Mouse (Mus musculus): ENCODE measurements around the gene Tjp3. TPM values are rescaled to one million over a fixed set of nuclear protein-coding genes. Genes with fewer than 3 reads are reported as not detected.

Tjp3 gene
- polyA plus RNA-seq, 1 experiment, result 5.5 TPM

GRCm38 (mm10) chr10:81306837-81307682 lies 15.7 kb upstream of the Tjp3 start:
- no peak overlapping the region for H3K4me3 ChIP-seq (replicated peaks)
- H3K27me3 ChIP-seq (replicated peaks), result no peaks in the 10 kb centered on the region
- peaks cover 76% of the 10 kb centered on the region for H3K36me3 ChIP-seq (replicated peaks; ENCODE audit: low read length)
- TF ChIP-seq GATA1 (IDR thresholded peaks at IDR 0.05; ENCODE audit: borderline replicate concordance, low read length), result no peak
- no peak for TF ChIP-seq FLI1 (IDR thresholded peaks at IDR 0.05; ENCODE audit: low read length)
- no peaks in the 10 kb centered on the region for H3K9me3 ChIP-seq
- peaks cover 70% of the 10 kb centered on the region for H3K4me1 ChIP-seq

DNA sequence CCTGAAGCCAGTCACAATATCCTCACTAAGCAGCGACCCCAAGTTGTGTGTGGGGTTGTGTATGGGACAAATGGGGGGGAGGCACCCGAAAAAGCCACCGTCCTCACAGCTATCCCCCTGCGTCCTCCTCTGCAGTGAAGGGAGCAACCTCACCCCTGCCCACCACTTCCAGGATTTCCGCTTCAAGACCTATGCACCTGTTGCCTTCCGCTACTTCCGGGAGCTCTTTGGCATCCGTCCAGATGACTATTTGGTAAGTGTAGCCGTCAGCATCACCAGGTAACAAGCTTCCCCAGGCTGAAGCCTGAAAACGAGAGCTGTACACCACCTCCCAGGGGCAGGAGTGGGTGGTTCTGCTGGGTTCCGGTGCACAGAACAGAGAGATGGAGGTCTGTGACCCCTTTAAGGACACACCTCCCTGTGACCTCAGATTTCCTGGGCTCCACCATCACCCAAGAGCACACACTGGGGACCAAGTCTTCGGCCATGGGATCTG lies 14.8 kb upstream of the Tjp3 start:
- Histone ChIP-seq H3K4me3 (replicated peaks) (no peak overlapping the region), H3K9me3 (no peaks in the 10 kb centered on the region), H3K4me1 (peaks cover 76% of the 10 kb centered on the region), H3K36me3 (replicated peaks; ENCODE audit: low read length) (peaks cover 76% of the 10 kb centered on the region), H3K27me3 (replicated peaks) (no peaks in the 10 kb centered on the region)
- TF ChIP-seq FLI1 (IDR thresholded peaks at IDR 0.05; ENCODE audit: low read length), result no peak
- no peak for TF ChIP-seq GATA1 (IDR thresholded peaks at IDR 0.05; ENCODE audit: borderline replicate concordance, low read length)

DNA sequence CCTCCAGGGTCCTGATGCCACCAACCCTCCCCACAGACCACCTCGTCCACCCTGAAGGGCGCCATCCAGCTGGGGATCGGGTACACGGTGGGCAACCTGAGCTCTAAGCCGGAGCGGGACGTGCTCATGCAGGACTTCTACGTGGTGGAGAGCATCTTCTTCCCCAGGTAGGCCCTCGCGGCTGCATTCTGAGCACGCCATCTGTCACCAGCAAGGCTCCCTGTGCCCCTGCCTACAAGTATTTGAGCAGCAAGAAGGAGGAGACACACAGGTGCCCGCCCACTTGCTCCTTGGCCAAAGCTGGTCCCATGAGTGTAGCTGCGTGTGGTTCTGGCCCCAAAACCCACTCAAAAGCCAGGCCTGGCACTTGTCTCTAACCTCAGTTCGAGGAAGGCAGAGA lies 14.3 kb upstream of the Tjp3 start:
- TF ChIP-seq GATA1 (IDR thresholded peaks at IDR 0.05; ENCODE audit: borderline replicate concordance, low read length) (no peak), FLI1 (IDR thresholded peaks at IDR 0.05; ENCODE audit: low read length) (no peak)
- no peak overlapping the region for H3K4me3 ChIP-seq (replicated peaks)
- H3K9me3 ChIP-seq, result no peaks in the 10 kb centered on the region
- peaks cover 76% of the 10 kb centered on the region for H3K36me3 ChIP-seq (replicated peaks; ENCODE audit: low read length)
- H3K27me3 ChIP-seq (replicated peaks), result no peaks in the 10 kb centered on the region
- H3K4me1 ChIP-seq, result peaks cover 81% of the 10 kb centered on the region

GRCm38 (mm10) chr10:81304597-81305238 lies 13.3 kb upstream of the Tjp3 start:
- no peak for TF ChIP-seq FLI1 (IDR thresholded peaks at IDR 0.05; ENCODE audit: low read length)
- no peak for TF ChIP-seq GATA1 (IDR thresholded peaks at IDR 0.05; ENCODE audit: borderline replicate concordance, low read length)
- Histone ChIP-seq H3K27me3 (replicated peaks) (no peaks in the 10 kb centered on the region), H3K4me1 (peaks cover 87% of the 10 kb centered on the region), H3K9me3 (no peaks in the 10 kb centered on the region), H3K36me3 (replicated peaks; ENCODE audit: low read length) (peaks cover 76% of the 10 kb centered on the region), H3K4me3 (replicated peaks) (peak overlapping the region; percentile 67)

DNA sequence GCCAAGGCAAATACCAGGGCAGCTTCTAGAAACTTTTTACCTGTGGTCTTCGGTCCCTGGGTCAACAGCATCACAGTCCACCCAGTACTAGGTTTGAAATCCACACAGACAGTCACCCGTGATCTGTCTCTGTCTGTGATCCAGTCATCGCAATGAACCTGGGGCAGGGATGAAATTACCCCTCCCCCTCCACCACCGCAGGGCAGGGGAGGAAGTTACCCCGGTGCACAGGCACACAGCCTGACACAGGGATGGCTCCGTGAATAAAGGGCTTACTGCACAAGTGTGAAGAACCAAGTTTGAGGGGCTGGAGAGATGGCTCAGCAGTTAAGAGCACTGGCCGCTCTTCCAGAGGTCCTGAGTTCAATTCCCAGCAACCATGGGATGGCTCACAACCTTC lies 12.4 kb upstream of the Tjp3 start:
- peaks cover 87% of the 10 kb centered on the region for H3K4me1 ChIP-seq
- no peaks in the 10 kb centered on the region for H3K9me3 ChIP-seq
- peak overlapping the region; percentile 93 for H3K4me3 ChIP-seq (replicated peaks)
- peaks cover 75% of the 10 kb centered on the region for H3K36me3 ChIP-seq (replicated peaks; ENCODE audit: low read length)
- no peak for TF ChIP-seq FLI1 (IDR thresholded peaks at IDR 0.05; ENCODE audit: low read length)
- no peaks in the 10 kb centered on the region for H3K27me3 ChIP-seq (replicated peaks)

DNA sequence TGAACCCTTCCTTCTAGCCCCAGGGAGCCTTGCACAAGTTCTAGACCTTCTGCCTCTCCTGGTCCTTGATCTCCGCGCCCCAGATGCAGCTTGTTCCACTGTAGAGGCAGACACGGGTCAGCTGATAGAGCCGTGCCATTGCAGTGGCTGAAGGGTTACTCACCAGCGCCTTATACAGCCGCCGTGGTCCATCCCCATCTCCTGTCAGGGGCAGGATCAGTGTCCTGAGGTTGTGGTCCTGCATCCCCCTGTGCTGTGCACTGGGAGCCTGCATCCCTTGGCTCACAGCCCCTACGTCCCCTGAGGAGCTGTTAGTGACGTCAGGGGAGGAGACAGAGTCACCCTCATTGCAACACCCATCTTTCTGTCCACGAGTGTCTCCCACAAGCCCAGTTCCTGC lies 11.9 kb upstream of the Tjp3 start:
- H3K4me1 ChIP-seq, result peaks cover 91% of the 10 kb centered on the region

DNA sequence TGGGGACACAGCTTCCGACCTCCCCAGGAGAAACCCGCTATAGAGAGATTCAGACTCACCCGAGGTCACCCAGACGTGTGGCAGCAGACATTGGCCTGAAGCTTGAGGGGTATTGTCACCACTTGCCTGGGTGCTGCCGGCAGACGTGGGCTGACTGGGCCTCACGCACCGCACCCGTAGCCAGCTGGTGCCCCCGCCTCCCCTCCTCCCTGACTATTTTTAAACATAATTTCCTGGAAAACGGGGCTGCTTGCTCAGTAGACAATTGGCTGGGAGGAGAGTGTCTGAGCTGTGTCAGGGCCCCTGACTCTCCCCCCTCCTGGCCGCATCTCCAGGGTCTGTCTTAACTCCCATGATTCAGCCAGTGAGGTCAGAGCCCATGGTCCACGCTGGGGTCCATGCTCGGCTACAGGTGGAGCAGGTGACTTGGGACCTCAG lies 11.4 kb upstream of the Tjp3 start:
- H3K36me3 ChIP-seq (replicated peaks; ENCODE audit: low read length), result peaks cover 71% of the 10 kb centered on the region
- H3K27me3 ChIP-seq (replicated peaks), result no peaks in the 10 kb centered on the region
- H3K9me3 ChIP-seq, result no peaks in the 10 kb centered on the region
- TF ChIP-seq GATA1 (IDR thresholded peaks at IDR 0.05; ENCODE audit: borderline replicate concordance, low read length) (no peak), FLI1 (IDR thresholded peaks at IDR 0.05; ENCODE audit: low read length) (no peak)
- peaks cover 95% of the 10 kb centered on the region for H3K4me1 ChIP-seq
- peak overlapping the region; percentile 93 for H3K4me3 ChIP-seq (replicated peaks)

More for the DNA sequence above, 11.9 kb upstream of the Tjp3 start:
- Histone ChIP-seq H3K36me3 (replicated peaks; ENCODE audit: low read length) (peaks cover 75% of the 10 kb centered on the region), H3K27me3 (replicated peaks) (no peaks in the 10 kb centered on the region), H3K9me3 (no peaks in the 10 kb centered on the region), H3K4me3 (replicated peaks) (peak overlapping the region; percentile 93)
- TF ChIP-seq FLI1 (IDR thresholded peaks at IDR 0.05; ENCODE audit: low read length) (no peak), GATA1 (IDR thresholded peaks at IDR 0.05; ENCODE audit: borderline replicate concordance, low read length) (no peak)

- Histone ChIP-seq H3K9me3 (no peaks in the 10 kb centered on the region), H3K36me3 (replicated peaks; ENCODE audit: low read length) (peaks cover 66% of the 10 kb centered on the region), H3K27me3 (replicated peaks) (no peaks in the 10 kb centered on the region), H3K4me1 (peaks cover 96% of the 10 kb centered on the region), H3K4me3 (replicated peaks) (peak overlapping the region; percentile 93)
- no peak for TF ChIP-seq GATA1 (IDR thresholded peaks at IDR 0.05; ENCODE audit: borderline replicate concordance, low read length)
- TF ChIP-seq FLI1 (IDR thresholded peaks at IDR 0.05; ENCODE audit: low read length), result no peak
These were observed 10.9 kb upstream of the Tjp3 start for GRCm38 (mm10) chr10:81302288-81302687.

DNA sequence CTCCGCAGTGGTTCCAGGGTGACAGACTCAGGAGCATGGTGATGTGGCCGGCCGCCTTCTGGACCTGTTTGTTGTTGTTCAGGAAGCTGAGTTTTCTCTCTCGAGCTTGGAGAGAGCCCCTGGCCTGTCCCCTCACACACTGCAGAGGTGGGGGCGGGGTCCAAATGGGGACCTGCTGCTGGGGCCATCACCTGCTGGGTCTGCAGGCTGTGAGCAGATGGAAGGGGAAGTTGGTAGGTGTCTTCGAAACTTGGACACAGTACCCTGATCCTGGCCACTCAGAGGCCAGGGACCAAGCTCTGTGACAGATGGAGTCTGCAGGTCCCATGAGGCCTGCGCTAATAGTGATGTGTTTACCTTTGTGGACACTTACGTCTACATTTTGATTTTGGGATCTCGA lies 9.9 kb upstream of the Tjp3 start:
- Histone ChIP-seq H3K9me3 (no peaks in the 10 kb centered on the region), H3K4me3 (replicated peaks) (no peak overlapping the region), H3K4me1 (peaks cover 99% of the 10 kb centered on the region), H3K27me3 (replicated peaks) (no peaks in the 10 kb centered on the region), H3K36me3 (replicated peaks; ENCODE audit: low read length) (peaks cover 62% of the 10 kb centered on the region)
- TF ChIP-seq FLI1 (IDR thresholded peaks at IDR 0.05; ENCODE audit: low read length) (no peak), GATA1 (IDR thresholded peaks at IDR 0.05; ENCODE audit: borderline replicate concordance, low read length) (no peak)

- TF ChIP-seq GATA1 (IDR thresholded peaks at IDR 0.05; ENCODE audit: borderline replicate concordance, low read length) (no peak), FLI1 (IDR thresholded peaks at IDR 0.05; ENCODE audit: low read length) (no peak)
- H3K9me3 ChIP-seq, result no peaks in the 10 kb centered on the region
- H3K4me1 ChIP-seq, result peaks cover 100% of the 10 kb centered on the region
- peaks cover 62% of the 10 kb centered on the region for H3K36me3 ChIP-seq (replicated peaks; ENCODE audit: low read length)
- no peaks in the 10 kb centered on the region for H3K27me3 ChIP-seq (replicated peaks)
- peak overlapping the region; percentile 90 for H3K4me3 ChIP-seq (replicated peaks)
These were observed 9.0 kb upstream of the Tjp3 start for GRCm38 (mm10) chr10:81300352-81300907.

All from megakaryocyte, embryonic 14.5 days (primary cell).